Mouse (Mus musculus) liver, postnatal 0 days (tissue): ENCODE measurements around the gene Mphosph8.

Experiments used
- CTCF ChIP-seq: sonication (generic); IDR thresholded peaks from 2 replicates; pipeline ENCODE4 v1.5.1; 2016; ENCODE audit warnings: antibody characterized with exemption, low read depth
- EP300 ChIP-seq: IDR thresholded peaks from 2 replicates; pipeline ENCODE4 v1.6.1; 2016; ENCODE audit warnings: antibody characterized with exemption, low read depth, mild to moderate bottlenecking

GRCm38 (mm10) chr14:56626202-56626601 is 41.8 kb upstream of the Mphosph8 start:
- no peak for TF ChIP-seq CTCF
- TF ChIP-seq EP300: no peak
